Mouse (Mus musculus): ENCODE measurements at regions not wholly inside any gene's neighbourhood (a gene's known extent, or its start where the extent isn't known, plus 50 kb on each side); places are given as distances from the start of the nearest gene placed in this dataset.

- 93% methylated on average over 5 of the region's 5 CpGs for WGBS
- Histone ChIP-seq H3K4me3 (ENCODE audit: low read depth, low read length) (no peak overlapping the region), H3K27ac (ENCODE audit: low read depth, low read length) (no peak overlapping the region), H3K9ac (ENCODE audit: low read length) (no peak overlapping the region), H3K4me2 (no peak overlapping the region), H3K36me3 (ENCODE audit: control insufficient read depth, insufficient read depth, low read length) (no peaks in the 10 kb centered on the region), H3K27me3 (ENCODE audit: control insufficient read depth, insufficient read depth, low read length) (no peaks in the 10 kb centered on the region), H3K9me3 (ENCODE audit: control insufficient read depth, low read length) (no peaks in the 10 kb centered on the region), H3K4me1 (ENCODE audit: control insufficient read depth, insufficient read depth, low read length) (peaks cover under 1% of the 10 kb centered on the region; the same call in 1 of the 2 replicates)
- ATAC-seq (ENCODE audit: low FRiP score) (no peak), DNase-seq (ENCODE audit: low spot score, missing footprints) (peak; percentile 54)
Measured at GRCm38 (mm10) chr11:63276641-63277040, 147.9 kb downstream of the Pmp22 start.

GRCm38 (mm10) chr11:63281839-63282238, 153.1 kb downstream of the Pmp22 start:
- 88% methylated on average over 5 of the region's 5 CpGs for WGBS
- ATAC-seq (ENCODE audit: low FRiP score) = no peak
- no peak overlapping the region for H3K9ac ChIP-seq (ENCODE audit: low read length)
- H3K27ac ChIP-seq (ENCODE audit: low read depth, low read length) = no peak overlapping the region
- no peak overlapping the region for H3K4me3 ChIP-seq (ENCODE audit: low read depth, low read length)
- no peak overlapping the region for H3K4me2 ChIP-seq
- no peaks in the 10 kb centered on the region for H3K36me3 ChIP-seq (ENCODE audit: control insufficient read depth, insufficient read depth, low read length)
- H3K4me1 ChIP-seq (ENCODE audit: control insufficient read depth, insufficient read depth, low read length) = no peaks in the 10 kb centered on the region
- H3K27me3 ChIP-seq (ENCODE audit: control insufficient read depth, insufficient read depth, low read length) = no peaks in the 10 kb centered on the region
- DNase-seq (ENCODE audit: low spot score, missing footprints) = peak; percentile 70
- H3K9me3 ChIP-seq (ENCODE audit: control insufficient read depth, low read length) = no peaks in the 10 kb centered on the region

GRCm38 (mm10) chr11:63282541-63282940, 153.8 kb downstream of the Pmp22 start:
- Histone ChIP-seq H3K9ac (ENCODE audit: low read length) (no peak overlapping the region), H3K4me1 (ENCODE audit: control insufficient read depth, insufficient read depth, low read length) (no peaks in the 10 kb centered on the region), H3K27ac (ENCODE audit: low read depth, low read length) (no peak overlapping the region), H3K9me3 (ENCODE audit: control insufficient read depth, low read length) (no peaks in the 10 kb centered on the region), H3K36me3 (ENCODE audit: control insufficient read depth, insufficient read depth, low read length) (no peaks in the 10 kb centered on the region), H3K27me3 (ENCODE audit: control insufficient read depth, insufficient read depth, low read length) (no peaks in the 10 kb centered on the region), H3K4me3 (ENCODE audit: low read depth, low read length) (no peak overlapping the region), H3K4me2 (no peak overlapping the region)
- WGBS = 90% methylated on average over 10 of the region's 10 CpGs
- DNase-seq (ENCODE audit: low spot score, missing footprints) = peak; percentile 14
- no peak for ATAC-seq (ENCODE audit: low FRiP score)

GRCm38 (mm10) chr11:63286026-63286425, 157.2 kb downstream of the Pmp22 start:
- Histone ChIP-seq H3K4me1 (ENCODE audit: control insufficient read depth, insufficient read depth, low read length) (no peaks in the 10 kb centered on the region), H3K9me3 (ENCODE audit: control insufficient read depth, low read length) (no peaks in the 10 kb centered on the region), H3K4me3 (ENCODE audit: low read depth, low read length) (no peak overlapping the region), H3K4me2 (no peak overlapping the region), H3K27me3 (ENCODE audit: control insufficient read depth, insufficient read depth, low read length) (no peaks in the 10 kb centered on the region), H3K9ac (ENCODE audit: low read length) (no peak overlapping the region), H3K27ac (ENCODE audit: low read depth, low read length) (no peak overlapping the region), H3K36me3 (ENCODE audit: control insufficient read depth, insufficient read depth, low read length) (no peaks in the 10 kb centered on the region)
- DNase-seq (ENCODE audit: low spot score, missing footprints) (no peak), ATAC-seq (ENCODE audit: low FRiP score) (no peak)
- 83% methylated on average over 2 of the region's 2 CpGs for WGBS

DNA sequence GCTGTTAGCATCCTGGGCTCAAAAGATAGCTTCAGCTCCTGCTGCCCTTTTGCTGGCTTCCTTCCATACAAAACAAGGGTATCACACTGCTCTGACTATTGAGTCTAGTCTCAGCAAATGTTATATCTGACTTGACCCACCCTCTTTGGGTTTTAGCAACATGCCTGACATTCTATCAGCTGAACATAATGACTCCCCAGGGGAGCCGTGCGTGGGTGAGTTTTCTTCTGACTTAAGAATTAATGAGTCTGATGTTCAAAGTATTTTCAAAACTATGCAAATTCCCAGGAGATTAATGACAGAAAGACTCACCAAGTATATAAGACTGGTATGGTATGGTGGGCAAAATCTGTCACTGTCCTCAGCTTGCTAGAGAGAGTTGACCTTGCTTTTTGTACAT, 159.0 kb downstream of the Pmp22 start:
- 58% methylated on average over 2 of the region's 2 CpGs for whole genome bisulfite sequencing
- DNase-seq (ENCODE audit: low spot score, missing footprints) (peak; percentile 76), ATAC-seq (ENCODE audit: low FRiP score) (no peak)
- Histone ChIP-seq H3K27me3 (ENCODE audit: control insufficient read depth, insufficient read depth, low read length) (no peaks in the 10 kb centered on the region), H3K4me2 (no peak overlapping the region), H3K9me3 (ENCODE audit: control insufficient read depth, low read length) (no peaks in the 10 kb centered on the region), H3K9ac (ENCODE audit: low read length) (no peak overlapping the region), H3K36me3 (ENCODE audit: control insufficient read depth, insufficient read depth, low read length) (no peaks in the 10 kb centered on the region), H3K27ac (ENCODE audit: low read depth, low read length) (no peak overlapping the region), H3K4me1 (ENCODE audit: control insufficient read depth, insufficient read depth, low read length) (no peaks in the 10 kb centered on the region), H3K4me3 (ENCODE audit: low read depth, low read length) (no peak overlapping the region)

GRCm38 (mm10) chr11:63290618-63291017, 161.8 kb downstream of the Pmp22 start:
- ATAC-seq (ENCODE audit: low FRiP score) (no peak), DNase-seq (ENCODE audit: low spot score, missing footprints) (peak; percentile 69)
- Histone ChIP-seq H3K4me1 (ENCODE audit: control insufficient read depth, insufficient read depth, low read length) (no peaks in the 10 kb centered on the region), H3K9me3 (ENCODE audit: control insufficient read depth, low read length) (no peaks in the 10 kb centered on the region), H3K4me2 (no peak overlapping the region), H3K4me3 (ENCODE audit: low read depth, low read length) (no peak overlapping the region), H3K27me3 (ENCODE audit: control insufficient read depth, insufficient read depth, low read length) (no peaks in the 10 kb centered on the region), H3K9ac (ENCODE audit: low read length) (no peak overlapping the region), H3K27ac (ENCODE audit: low read depth, low read length) (no peak overlapping the region), H3K36me3 (ENCODE audit: control insufficient read depth, insufficient read depth, low read length) (no peaks in the 10 kb centered on the region)
- WGBS = 91% methylated on average over 13 of the region's 13 CpGs

DNA sequence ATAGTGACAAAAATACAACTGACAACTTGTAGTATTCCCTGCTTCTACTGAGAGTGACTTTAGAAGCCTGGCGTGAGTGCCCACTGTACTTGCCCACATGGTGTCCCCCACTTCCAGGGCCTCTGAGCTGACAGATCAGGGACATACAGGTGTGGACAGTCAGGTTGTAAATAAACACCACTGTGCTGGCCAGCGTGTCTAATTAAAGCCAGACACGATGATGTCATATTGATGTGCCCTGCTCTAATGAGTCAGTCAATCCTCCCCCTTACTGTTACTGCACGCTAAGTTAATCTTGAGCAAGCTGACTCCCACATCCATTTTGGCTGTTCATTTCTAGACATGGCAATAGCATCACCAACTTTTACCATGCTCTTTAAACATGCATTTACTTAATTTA, 164.7 kb downstream of the Pmp22 start:
- H3K27ac ChIP-seq (ENCODE audit: low read depth, low read length) = no peak overlapping the region
- no peak overlapping the region for H3K9ac ChIP-seq (ENCODE audit: low read length)
- no peaks in the 10 kb centered on the region for H3K36me3 ChIP-seq (ENCODE audit: control insufficient read depth, insufficient read depth, low read length)
- no peak for ATAC-seq (ENCODE audit: low FRiP score)
- H3K9me3 ChIP-seq (ENCODE audit: control insufficient read depth, low read length) = no peaks in the 10 kb centered on the region
- no peaks in the 10 kb centered on the region for H3K4me1 ChIP-seq (ENCODE audit: control insufficient read depth, insufficient read depth, low read length)
- no peak overlapping the region for H3K4me3 ChIP-seq (ENCODE audit: low read depth, low read length)
- DNase-seq (ENCODE audit: low spot score, missing footprints) = no peak
- WGBS = 80% methylated on average over 4 of the region's 4 CpGs
- H3K27me3 ChIP-seq (ENCODE audit: control insufficient read depth, insufficient read depth, low read length) = no peaks in the 10 kb centered on the region
- H3K4me2 ChIP-seq = no peak overlapping the region

GRCm38 (mm10) chr11:63294476-63294875, 165.7 kb downstream of the Pmp22 start:
- Histone ChIP-seq H3K9ac (ENCODE audit: low read length) (no peak overlapping the region), H3K4me2 (no peak overlapping the region), H3K4me3 (ENCODE audit: low read depth, low read length) (no peak overlapping the region), H3K27me3 (ENCODE audit: control insufficient read depth, insufficient read depth, low read length) (no peaks in the 10 kb centered on the region), H3K9me3 (ENCODE audit: control insufficient read depth, low read length) (no peaks in the 10 kb centered on the region), H3K4me1 (ENCODE audit: control insufficient read depth, insufficient read depth, low read length) (peaks cover 2% of the 10 kb centered on the region), H3K27ac (ENCODE audit: low read depth, low read length) (no peak overlapping the region), H3K36me3 (ENCODE audit: control insufficient read depth, insufficient read depth, low read length) (no peaks in the 10 kb centered on the region)
- peak; percentile 82 for DNase-seq (ENCODE audit: low spot score, missing footprints)
- no peak for ATAC-seq (ENCODE audit: low FRiP score)
- WGBS = 80% methylated on average over 3 of the region's 3 CpGs

DNA sequence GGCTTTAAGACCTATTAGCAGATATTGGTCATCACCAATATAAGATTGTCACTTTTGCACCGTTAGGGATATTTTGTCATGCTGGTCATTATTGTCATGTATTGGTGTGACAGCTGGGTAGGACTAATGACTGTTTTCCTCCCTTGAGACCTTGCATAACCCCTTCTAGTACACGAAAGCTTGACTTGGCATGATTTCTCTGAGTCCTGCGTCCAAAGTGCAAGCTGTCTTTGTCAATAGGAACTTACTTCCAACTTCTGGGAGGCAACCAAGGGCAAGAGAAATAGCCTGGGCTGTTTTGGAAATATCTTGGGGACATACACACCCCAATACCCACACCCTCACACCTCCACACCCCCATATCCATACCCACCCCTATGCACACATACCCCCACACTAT, 167.7 kb downstream of the Pmp22 start:
- 89% methylated on average over 3 of the region's 3 CpGs for WGBS
- no peak overlapping the region for H3K4me2 ChIP-seq

More for the DNA sequence above, 167.7 kb downstream of the Pmp22 start:
- no peaks in the 10 kb centered on the region for H3K36me3 ChIP-seq (ENCODE audit: control insufficient read depth, insufficient read depth, low read length)
- no peak overlapping the region for H3K9ac ChIP-seq (ENCODE audit: low read length)
- peak; percentile 75 for DNase-seq (ENCODE audit: low spot score, missing footprints)
- no peaks in the 10 kb centered on the region for H3K27me3 ChIP-seq (ENCODE audit: control insufficient read depth, insufficient read depth, low read length)
- H3K4me1 ChIP-seq (ENCODE audit: control insufficient read depth, insufficient read depth, low read length) = peaks cover 10% of the 10 kb centered on the region
- H3K4me3 ChIP-seq (ENCODE audit: low read depth, low read length) = no peak overlapping the region
- H3K9me3 ChIP-seq (ENCODE audit: control insufficient read depth, low read length) = no peaks in the 10 kb centered on the region
- H3K27ac ChIP-seq (ENCODE audit: low read depth, low read length) = no peak overlapping the region
- no peak for ATAC-seq (ENCODE audit: low FRiP score)
